Mouse (Mus musculus): ENCODE data around the gene Glrx2.
"Not testable (repeated sequence)": the region's sequence is repeated elsewhere in the genome, so short reads cannot be mapped to it uniquely, and the experiment has no call there.

Gene Glrx2

GRCm38 (mm10) chr1:143716038-143716437 lies at the start of gene Glrx2:
Gene Glrx2 (plus strand): TSS chr1:143716338.
- ATAC-seq (ENCODE audit: low TSS enrichment), result not testable (repeated sequence)

- no peak for ATAC-seq (ENCODE audit: low TSS enrichment)
Observed at GRCm38 (mm10) chr1:143675734-143676361, 40.3 kb upstream of the Glrx2 start.

DNA sequence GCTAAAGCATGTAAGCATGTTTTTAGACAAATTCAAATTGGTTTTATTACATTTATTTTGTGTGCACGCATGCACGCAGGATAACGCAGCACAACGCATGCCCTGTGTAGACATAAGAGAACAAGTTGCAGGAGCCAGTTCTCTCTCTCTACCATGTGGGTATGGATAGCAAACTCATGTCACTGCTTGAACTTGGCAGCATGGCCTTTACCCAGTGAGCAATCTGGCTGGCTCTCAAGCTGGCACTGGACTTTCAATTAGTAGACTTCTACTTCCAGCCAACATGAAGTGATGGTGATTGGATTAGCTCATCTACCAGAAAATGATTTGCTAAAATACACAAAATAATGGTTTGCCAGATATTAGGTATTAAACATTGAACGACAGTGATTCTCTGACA lies 35.0 kb upstream of the Glrx2 start:
- 0 out of 2 replicates have a peak, but pooled peaks have one; percentile 27 for ATAC-seq (ENCODE audit: low TSS enrichment)

- no peak for ATAC-seq (ENCODE audit: low TSS enrichment)
Observed at GRCm38 (mm10) chr1:143684849-143685248, 31.3 kb upstream of the Glrx2 start.

DNA sequence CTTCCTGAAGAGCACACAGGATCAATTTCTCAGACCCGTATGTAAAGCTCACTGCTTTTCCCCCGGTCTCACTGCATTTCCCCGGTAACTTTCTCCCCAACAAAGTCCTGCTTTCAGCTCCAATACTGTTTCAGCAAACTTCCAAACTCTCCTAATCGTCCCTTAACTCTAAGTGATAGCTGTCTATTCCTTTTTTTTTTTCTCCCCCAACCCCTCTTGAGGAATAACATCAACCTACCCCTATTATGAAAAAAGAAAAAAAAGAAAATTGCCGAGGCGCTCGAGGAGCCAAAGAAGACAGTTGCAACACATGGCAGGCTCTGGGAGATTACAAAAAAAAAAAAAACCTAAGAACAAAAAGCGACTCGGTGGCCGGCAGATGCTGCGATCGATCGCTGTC lies 14.4 kb upstream of the Glrx2 start:
- no peak for ATAC-seq (ENCODE audit: low TSS enrichment)

DNA sequence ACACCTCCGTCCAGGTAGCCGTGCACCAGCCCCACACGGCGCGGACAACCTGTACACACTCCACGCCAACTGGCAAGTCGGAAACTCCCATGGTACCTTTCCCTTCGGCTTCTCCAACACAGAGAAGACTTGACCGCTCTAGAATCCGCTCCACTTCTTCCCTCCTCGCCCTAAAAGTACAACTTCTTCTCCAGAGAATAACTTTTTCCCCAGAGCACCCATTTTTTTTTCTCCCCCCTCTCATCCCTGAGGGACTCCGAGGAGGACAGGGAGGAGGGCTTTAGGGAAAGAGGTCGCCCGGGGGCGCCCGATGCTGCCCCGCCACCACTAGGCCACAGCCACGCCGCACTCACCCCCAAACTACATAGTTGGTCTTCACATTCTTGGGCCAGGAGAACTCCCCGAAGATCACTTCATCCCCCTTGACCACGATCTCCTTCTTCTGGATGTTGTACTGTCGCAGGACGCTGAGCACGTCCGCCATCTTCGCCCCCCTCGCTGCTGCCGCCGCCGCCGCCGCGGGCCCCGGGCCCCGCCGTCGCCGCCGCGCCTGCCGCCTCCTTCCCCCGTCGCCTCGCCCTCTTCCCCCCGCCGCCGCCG lies 13.9 kb upstream of the Glrx2 start:
- ATAC-seq (ENCODE audit: low TSS enrichment), result peak; percentile 64

GRCm38 (mm10) chr1:143702741-143703262 lies 13.3 kb upstream of the Glrx2 start, which contains the start of gene Cdc73:
Gene Cdc73 (minus strand): TSS chr1:143702893.
- ATAC-seq (ENCODE audit: low TSS enrichment), result peak; percentile 96

DNA sequence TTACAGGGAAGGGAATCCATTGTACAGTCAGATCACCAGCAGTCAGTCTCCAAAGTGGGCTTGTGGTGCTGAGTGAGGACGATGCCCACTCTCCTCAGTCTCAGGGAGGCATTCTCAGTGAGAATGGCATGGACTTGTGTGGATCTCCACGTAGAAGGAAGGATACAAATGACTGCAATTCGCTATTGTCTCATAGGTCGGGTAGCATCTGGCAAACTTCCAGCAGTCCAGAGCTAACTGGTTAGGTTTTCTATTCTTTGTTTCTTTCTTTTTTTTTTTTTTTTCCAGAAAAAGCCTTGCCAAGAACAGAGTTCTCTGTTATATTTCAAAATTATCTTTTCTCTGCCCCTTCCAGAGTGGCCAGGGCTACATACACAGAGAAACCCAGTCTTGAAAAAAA lies 9.1 kb upstream of the Glrx2 start:
- ATAC-seq (ENCODE audit: low TSS enrichment), result no peak

DNA sequence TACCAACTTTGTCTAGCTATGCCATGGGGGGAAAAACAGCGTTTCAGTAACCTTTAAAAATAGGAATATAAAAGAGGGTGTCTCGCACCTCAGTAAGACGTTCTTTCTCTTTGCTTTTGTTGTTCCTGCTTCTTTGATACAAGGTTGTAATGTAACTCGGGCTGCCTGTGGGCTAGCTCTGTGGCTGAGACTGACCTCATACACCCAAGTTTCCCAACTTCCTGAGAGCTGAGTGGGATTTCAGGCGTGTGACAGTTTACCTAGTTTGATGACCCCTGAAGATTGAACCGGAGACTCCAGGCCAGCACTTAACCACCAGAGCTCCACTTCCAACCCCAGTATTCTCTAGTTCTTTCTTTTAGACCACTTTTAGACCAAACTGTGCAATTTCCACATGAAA lies 7.8 kb upstream of the Glrx2 start:
- ATAC-seq (ENCODE audit: low TSS enrichment), result no peak

DNA sequence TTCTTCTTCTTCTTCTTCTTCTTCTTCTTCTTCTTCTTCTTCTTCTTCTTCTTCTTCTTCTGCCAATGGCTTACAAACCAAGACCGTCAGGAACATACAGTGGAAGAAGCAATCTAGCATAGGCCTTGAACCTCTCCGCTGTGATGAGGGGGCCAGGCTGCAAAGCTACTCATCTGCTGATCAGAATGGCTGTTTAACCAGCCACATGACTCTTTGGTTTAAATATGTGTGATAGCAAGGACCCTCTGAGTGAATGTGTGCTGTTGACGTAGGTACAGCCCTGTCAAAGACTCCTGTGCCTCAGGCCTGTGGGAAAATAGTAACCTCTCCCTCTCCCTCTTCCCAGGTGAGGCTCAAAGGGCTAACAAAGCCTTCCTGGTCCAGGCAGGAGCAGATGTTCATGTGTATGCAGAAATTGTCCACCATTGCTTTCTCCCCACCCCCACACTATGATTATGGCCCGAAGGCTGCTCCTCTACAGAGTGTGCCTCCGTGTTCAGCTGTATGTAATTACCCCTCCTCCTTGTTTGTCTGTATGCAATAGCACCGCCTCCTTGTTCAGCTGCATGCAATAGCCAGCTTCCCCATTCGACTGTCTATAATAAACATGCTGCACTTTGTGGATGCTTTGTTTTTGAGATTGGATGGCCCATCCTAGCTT lies 6.0 kb upstream of the Glrx2 start:
- no peak for ATAC-seq (ENCODE audit: low TSS enrichment)

GRCm38 (mm10) chr1:143710627-143710976 lies 5.5 kb upstream of the Glrx2 start:
- no peak for ATAC-seq (ENCODE audit: low TSS enrichment)

- ATAC-seq (ENCODE audit: low TSS enrichment), result no peak
Observed at GRCm38 (mm10) chr1:143724456-143725064, 8.4 kb downstream of the Glrx2 start.

DNA sequence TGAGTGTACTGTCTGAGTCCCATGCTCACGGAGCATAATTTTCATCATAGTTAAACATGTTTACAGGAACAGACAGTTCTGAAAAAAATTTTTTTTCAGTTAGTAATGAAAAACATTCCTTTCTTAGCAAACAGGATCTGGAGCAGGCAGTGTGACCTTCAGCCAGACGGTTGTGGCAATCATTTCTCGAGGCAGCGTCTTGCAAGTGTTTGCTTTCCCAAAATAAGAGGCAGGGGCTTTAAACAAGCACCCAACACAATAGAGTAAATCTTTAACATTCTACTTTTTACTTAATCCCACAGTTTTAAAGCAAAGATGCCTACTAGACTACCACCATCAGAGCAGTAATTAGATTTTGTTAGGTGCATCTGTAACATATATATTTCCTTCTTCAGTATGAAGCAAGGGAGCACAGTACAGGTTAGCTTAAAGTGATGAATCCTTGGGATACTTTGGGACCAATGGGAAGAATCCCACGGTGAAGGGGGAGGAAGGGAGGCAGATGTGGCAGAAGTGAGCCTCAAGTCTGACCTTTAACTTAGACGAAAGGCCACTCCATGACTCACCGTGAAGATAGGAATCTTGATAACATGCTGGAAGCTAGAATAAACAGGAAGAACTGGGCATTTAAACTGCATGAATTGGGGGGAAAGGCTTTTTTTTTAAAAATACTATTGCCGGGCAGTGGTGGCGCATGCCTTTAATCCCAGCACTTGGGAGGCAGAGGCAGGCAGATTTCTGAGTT lies 11.7 kb downstream of the Glrx2 start:
- ATAC-seq (ENCODE audit: low TSS enrichment), result no peak

- no peak for ATAC-seq (ENCODE audit: low TSS enrichment)
Observed at GRCm38 (mm10) chr1:143730899-143731298, 14.8 kb downstream of the Glrx2 start.

DNA sequence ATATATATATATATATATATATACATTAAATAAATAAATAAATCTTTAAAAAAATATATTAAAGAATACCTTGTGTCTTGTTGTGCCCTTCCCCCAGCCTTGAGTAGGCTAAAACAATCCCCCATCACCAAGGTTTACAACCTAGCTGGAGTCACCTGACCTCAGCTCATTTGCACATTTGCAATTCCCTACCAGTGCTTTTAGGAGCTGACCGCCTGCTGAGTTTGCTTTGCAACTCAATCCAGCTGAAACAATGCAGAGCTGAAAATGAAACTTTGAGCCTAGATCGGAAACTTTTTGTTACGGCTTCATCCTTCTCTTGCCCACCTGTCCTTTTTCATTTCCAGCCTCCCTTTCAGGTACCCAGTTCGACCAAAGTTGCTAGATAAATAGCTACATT lies 15.6 kb downstream of the Glrx2 start:
- no peak for ATAC-seq (ENCODE audit: low TSS enrichment)

- no peak for ATAC-seq (ENCODE audit: low TSS enrichment)
Observed at GRCm38 (mm10) chr1:143733914-143734410, 17.8 kb downstream of the Glrx2 start.

DNA sequence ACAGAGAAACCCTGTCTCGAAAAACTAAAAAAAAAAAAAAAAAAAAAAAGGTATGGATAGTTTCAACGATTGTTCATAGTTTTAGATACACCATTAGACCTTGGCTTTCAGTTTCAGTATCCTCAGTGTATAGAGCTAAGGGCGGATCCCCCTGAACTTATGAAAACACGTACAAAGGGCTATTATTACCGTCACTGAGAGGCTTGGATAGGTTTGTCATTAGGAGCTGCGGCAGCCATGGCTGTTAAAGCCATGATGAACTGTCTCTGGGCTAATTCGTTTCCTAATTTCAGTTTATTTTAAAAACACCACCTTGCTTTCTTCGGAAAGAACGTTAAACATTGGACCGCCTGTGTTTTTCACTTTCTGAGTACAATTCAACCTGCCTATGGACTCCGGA lies 22.7 kb downstream of the Glrx2 start:
- peak; percentile 2 for ATAC-seq (ENCODE audit: low TSS enrichment)

DNA sequence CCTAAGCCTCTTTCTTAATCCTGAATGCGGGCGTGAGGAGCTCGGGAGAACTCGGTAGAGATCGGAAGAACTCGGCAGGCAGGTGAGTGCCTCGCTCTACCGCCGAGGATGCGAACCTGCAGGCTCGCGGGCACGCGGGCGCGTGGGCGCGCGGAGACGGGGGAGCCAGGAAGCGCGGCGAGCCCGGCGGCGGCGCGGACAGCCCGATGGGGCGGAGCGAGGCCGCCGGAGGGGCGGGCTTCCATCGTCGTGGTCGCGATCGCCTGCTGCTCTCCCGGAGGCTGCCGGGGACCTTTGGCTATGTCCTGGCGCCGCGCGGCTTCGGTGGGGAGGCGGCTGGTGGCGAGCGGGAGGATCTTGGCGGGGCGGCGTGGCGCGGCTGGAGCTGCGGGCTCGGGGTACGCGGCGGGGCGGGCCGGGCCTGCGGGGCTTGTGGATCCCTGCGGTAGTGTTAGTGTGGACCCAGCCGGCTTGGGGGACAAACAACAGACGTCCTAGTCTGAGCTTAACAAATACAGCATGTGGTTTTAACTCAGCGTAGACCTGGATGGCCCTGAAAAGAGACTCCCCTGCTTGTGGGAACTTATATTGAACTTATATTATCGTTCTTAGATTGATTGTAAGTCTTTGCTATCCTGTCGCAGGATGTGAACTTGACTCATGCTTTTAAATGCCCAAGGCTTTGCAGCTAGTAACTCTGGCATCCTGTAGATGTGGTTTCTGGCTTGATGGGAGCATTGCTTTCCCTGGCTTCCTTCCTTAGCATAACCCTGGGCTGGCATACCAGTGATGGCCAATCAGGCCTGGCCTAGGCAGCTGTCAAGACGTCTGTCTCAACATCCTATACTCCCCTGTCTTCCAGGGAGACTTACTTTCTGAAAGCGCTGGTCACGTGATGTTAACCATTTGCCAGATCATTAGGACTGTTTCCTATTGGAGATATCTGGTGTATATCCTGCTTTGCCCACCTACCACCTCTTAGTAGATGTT lies 23.5 kb downstream of the Glrx2 start:
- ATAC-seq (ENCODE audit: low TSS enrichment), result peak; percentile 91

GRCm38 (mm10) chr1:143740581-143740980 lies 24.4 kb downstream of the Glrx2 start:
- ATAC-seq (ENCODE audit: low TSS enrichment), result no peak

GRCm38 (mm10) chr1:143741331-143741730 lies 25.2 kb downstream of the Glrx2 start:
- ATAC-seq (ENCODE audit: low TSS enrichment), result no peak
